Mouse (Mus musculus): ENCODE results near the gene Taar7f. TPM values are rescaled to one million over a fixed set of nuclear protein-coding genes. Genes with fewer than 3 reads are reported as not detected.
"Not testable (repeated sequence)": the region's sequence is repeated elsewhere in the genome, so short reads cannot be mapped to it uniquely, and the experiment has no call there.

Gene Taar7f
- polyA plus RNA-seq, 1 experiment from 2014 or later = not detected

DNA sequence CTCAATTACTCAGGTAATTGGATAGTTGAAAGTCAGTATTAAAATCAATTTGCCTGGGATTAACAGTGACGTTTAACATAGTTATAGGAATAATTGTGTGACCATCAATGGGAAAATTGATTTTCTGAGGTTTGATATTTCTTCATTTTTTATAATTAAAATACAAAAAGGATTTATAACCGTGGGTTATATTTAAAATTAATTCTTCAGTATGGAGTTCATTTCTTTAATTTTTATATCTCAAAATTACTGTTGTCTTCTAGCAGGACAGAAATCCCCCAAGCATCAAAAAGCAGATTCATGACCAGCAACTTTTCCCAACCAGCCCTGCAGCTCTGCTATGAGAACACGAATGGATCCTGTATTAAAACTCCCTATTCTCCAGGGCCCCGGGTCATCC is 26.9 kb downstream of the Taar7f start, which contains the start of gene Taar8a:
Taar8a (plus strand) TSS at position 301 of the 400 bp plus-strand sequence.
- H3K9me3 ChIP-seq (replicated peaks); H3K4me1 ChIP-seq; H3K27me3 ChIP-seq; H3K36me3 ChIP-seq; H3K4me2 ChIP-seq (replicated peaks); H3K9ac ChIP-seq; H3K27ac ChIP-seq (replicated peaks); H3K4me3 ChIP-seq (replicated peaks); ATAC-seq (ENCODE audit: insufficient number of reproducible peaks, low FRiP score, low TSS enrichment, low read depth): not testable (repeated sequence)
- WGBS = 65% methylated on average over 2 of the region's 4 CpGs

DNA sequence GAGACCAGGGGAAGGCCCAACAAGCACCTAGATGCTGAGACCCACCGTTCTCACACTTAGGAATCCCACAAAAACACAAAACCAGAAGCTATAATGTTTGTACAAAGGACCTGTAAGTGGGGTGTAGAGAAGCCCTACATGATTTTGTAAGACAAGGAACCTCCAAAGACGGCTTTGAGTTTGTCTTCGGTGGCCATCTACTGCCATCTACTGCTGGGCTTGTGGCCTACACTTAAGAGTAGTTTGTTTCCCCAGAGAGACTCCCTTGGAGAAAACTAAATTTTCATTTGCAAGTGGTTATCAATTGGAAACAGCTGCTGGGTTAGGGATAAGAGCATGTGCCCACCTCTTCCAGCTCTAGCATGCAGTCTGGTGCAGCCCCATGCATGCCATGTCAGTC is 30.9 kb downstream of the Taar7f start:
- no peak overlapping the region for H3K9ac ChIP-seq
- no peaks in the 10 kb centered on the region for H3K4me1 ChIP-seq
- 35% methylated on average over 3 of the region's 3 CpGs for WGBS
- no peak overlapping the region for H3K27ac ChIP-seq (replicated peaks)
- H3K4me3 ChIP-seq (replicated peaks) = no peak overlapping the region
- H3K36me3 ChIP-seq = no peaks in the 10 kb centered on the region
- H3K4me2 ChIP-seq (replicated peaks) = no peak overlapping the region
- no peak for ATAC-seq (ENCODE audit: insufficient number of reproducible peaks, low FRiP score, low TSS enrichment, low read depth)
- H3K9me3 ChIP-seq (replicated peaks) = no peaks in the 10 kb centered on the region
- no peaks in the 10 kb centered on the region for H3K27me3 ChIP-seq

GRCm38 (mm10) chr10:24085936-24086335 is 36.6 kb downstream of the Taar7f start:
- 77% methylated on average over 5 of the region's 5 CpGs for WGBS
- Histone ChIP-seq H3K4me3 (replicated peaks) (no peak overlapping the region), H3K27me3 (no peaks in the 10 kb centered on the region)

GRCm38 (mm10) chr10:24086555-24086954 is 37.2 kb downstream of the Taar7f start:
- H3K27me3 ChIP-seq = no peaks in the 10 kb centered on the region
- WGBS = 66% methylated on average over 5 of the region's 5 CpGs
- no peaks in the 10 kb centered on the region for H3K4me1 ChIP-seq
- no peak overlapping the region for H3K27ac ChIP-seq (replicated peaks)
- no peak overlapping the region for H3K4me3 ChIP-seq (replicated peaks)
- no peaks in the 10 kb centered on the region for H3K36me3 ChIP-seq
- no peak overlapping the region for H3K4me2 ChIP-seq (replicated peaks)
- H3K9me3 ChIP-seq (replicated peaks) = no peaks in the 10 kb centered on the region
- H3K9ac ChIP-seq = no peak overlapping the region
- no peak for ATAC-seq (ENCODE audit: insufficient number of reproducible peaks, low FRiP score, low TSS enrichment, low read depth)

More at GRCm38 (mm10) chr10:24085936-24086335, 36.6 kb downstream of the Taar7f start:
- Histone ChIP-seq H3K27ac (replicated peaks) (no peak overlapping the region), H3K36me3 (no peaks in the 10 kb centered on the region), H3K9ac (no peak overlapping the region), H3K9me3 (replicated peaks) (no peaks in the 10 kb centered on the region), H3K4me1 (no peaks in the 10 kb centered on the region), H3K4me2 (replicated peaks) (no peak overlapping the region)
- no peak for ATAC-seq (ENCODE audit: insufficient number of reproducible peaks, low FRiP score, low TSS enrichment, low read depth)

DNA sequence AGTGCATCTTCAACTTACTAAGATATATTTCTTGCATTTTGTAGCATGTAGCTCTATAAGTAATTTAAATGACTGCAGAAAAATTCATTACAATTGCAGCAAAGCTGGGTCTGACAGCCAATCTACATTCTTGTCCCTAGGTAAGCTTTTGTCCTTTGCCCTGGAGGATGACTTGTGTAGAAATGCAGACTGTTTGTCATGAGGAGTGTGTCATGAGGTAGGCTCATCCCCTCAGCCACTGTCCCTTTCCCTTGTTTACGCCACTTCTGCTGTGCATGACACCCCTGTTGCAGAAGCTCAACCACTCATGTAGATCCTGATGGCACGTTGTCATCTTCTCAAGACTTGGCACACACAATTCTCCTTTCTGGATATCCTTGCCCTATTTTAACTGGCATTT is 37.9 kb downstream of the Taar7f start:
- no peaks in the 10 kb centered on the region for H3K36me3 ChIP-seq
- H3K9me3 ChIP-seq (replicated peaks) = no peaks in the 10 kb centered on the region
- WGBS = 85% methylated on average over 2 of the region's 2 CpGs
- H3K4me3 ChIP-seq (replicated peaks) = no peak overlapping the region
- H3K4me1 ChIP-seq = no peaks in the 10 kb centered on the region
- no peaks in the 10 kb centered on the region for H3K27me3 ChIP-seq
- no peak overlapping the region for H3K9ac ChIP-seq
- ATAC-seq (ENCODE audit: insufficient number of reproducible peaks, low FRiP score, low TSS enrichment, low read depth) = no peak
- H3K27ac ChIP-seq (replicated peaks) = no peak overlapping the region
- no peak overlapping the region for H3K4me2 ChIP-seq (replicated peaks)

DNA sequence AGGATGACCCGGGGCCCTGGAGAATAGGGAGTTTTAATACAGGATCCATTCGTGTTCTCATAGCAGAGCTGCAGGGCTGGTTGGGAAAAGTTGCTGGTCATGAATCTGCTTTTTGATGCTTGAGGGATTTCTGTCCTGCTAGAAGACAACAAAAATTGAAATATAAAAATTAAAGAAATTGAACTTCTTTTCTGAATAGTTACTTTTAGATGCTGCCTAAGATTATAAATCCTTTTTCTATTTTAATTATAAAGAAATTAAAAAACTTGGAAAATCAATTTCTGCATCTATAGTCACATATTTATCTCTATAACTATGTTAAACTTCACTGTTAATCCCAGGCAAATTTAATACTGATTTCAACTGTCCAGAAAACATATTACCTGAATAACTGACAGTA is 42.9 kb downstream of the Taar7f start, which contains the start of gene Taar8b:
Taar8b (minus strand) TSS at position 101 of the 400 bp plus-strand sequence.
- H3K9me3 ChIP-seq (replicated peaks) = no peaks in the 10 kb centered on the region
- H3K27ac ChIP-seq (replicated peaks) = no peak within 1 kb of the TSS
- H3K4me2 ChIP-seq (replicated peaks) = no peak within 1 kb of the TSS
- WGBS = 56% methylated on average over 2 of the region's 2 CpGs
- H3K4me3 ChIP-seq (replicated peaks) = no peak within 1 kb of the TSS
- H3K4me1 ChIP-seq = no peaks in the 10 kb centered on the region
- ATAC-seq (ENCODE audit: insufficient number of reproducible peaks, low FRiP score, low TSS enrichment, low read depth) = no peak
- H3K9ac ChIP-seq = no peak within 1 kb of the TSS
- H3K27me3 ChIP-seq = no peaks in the 10 kb centered on the region
- H3K36me3 ChIP-seq = no peaks in the 10 kb centered on the region

GRCm38 (mm10) chr10:24097010-24097409 is 47.7 kb downstream of the Taar7f start:
- WGBS = 30% methylated on average over 2 of the region's 2 CpGs
- H3K4me3 ChIP-seq (replicated peaks) = not testable (repeated sequence)

More at GRCm38 (mm10) chr10:24097010-24097409, 47.7 kb downstream of the Taar7f start:
- H3K4me2 ChIP-seq (replicated peaks); H3K9me3 ChIP-seq (replicated peaks); H3K4me1 ChIP-seq; ATAC-seq (ENCODE audit: insufficient number of reproducible peaks, low FRiP score, low TSS enrichment, low read depth); H3K27me3 ChIP-seq; H3K27ac ChIP-seq (replicated peaks); H3K9ac ChIP-seq; H3K36me3 ChIP-seq: not testable (repeated sequence)

Other genes starting within 250 kb of the Taar7f start
- gene Vnn3, start 198.0 kb upstream of the Taar7f start, polyA plus RNA-seq (2015; fragmentation: Nextera tagmentation; extraction: Ambion mirVana) = 0.12 and 0.14 TPM in 2 replicates
- 0.43 and 0.56 TPM in 2 replicates for gene Vnn1, start 154.8 kb upstream of the Taar7f start, polyA plus RNA-seq (2015; fragmentation: Nextera tagmentation; extraction: Ambion mirVana)
- not detected in 2 replicates for gene Taar1, start 129.2 kb upstream of the Taar7f start, polyA plus RNA-seq (2015; fragmentation: Nextera tagmentation; extraction: Ambion mirVana)
- 0.50 and 0.75 TPM in 2 replicates for gene Taar2, start 110.9 kb upstream of the Taar7f start, polyA plus RNA-seq (2015; fragmentation: Nextera tagmentation; extraction: Ambion mirVana)
- not detected in 2 replicates for gene Taar3, start 100.0 kb upstream of the Taar7f start, polyA plus RNA-seq (2015; fragmentation: Nextera tagmentation; extraction: Ambion mirVana)
- gene Taar4, start 89.0 kb upstream of the Taar7f start, polyA plus RNA-seq (2015; fragmentation: Nextera tagmentation; extraction: Ambion mirVana) = not detected in 2 replicates
- not detected in 2 replicates for gene Taar5, start 78.8 kb upstream of the Taar7f start, polyA plus RNA-seq (2015; fragmentation: Nextera tagmentation; extraction: Ambion mirVana)
- gene Taar6, start 63.9 kb upstream of the Taar7f start, polyA plus RNA-seq (2015; fragmentation: Nextera tagmentation; extraction: Ambion mirVana) = not detected in 2 replicates
- gene Taar7a, start 56.0 kb upstream of the Taar7f start, polyA plus RNA-seq (2015; fragmentation: Nextera tagmentation; extraction: Ambion mirVana) = not detected in 2 replicates
- gene Taar7b, start 49.6 kb upstream of the Taar7f start, polyA plus RNA-seq (2015; fragmentation: Nextera tagmentation; extraction: Ambion mirVana) = 0.15 TPM in 1 of 2 replicates, not detected in the other
- gene Taar7d, start 22.3 kb upstream of the Taar7f start, polyA plus RNA-seq (2015; fragmentation: Nextera tagmentation; extraction: Ambion mirVana) = 0.27 and 0.37 TPM in 2 replicates
- gene Taar7e, start 11.9 kb upstream of the Taar7f start, polyA plus RNA-seq (2015; fragmentation: Nextera tagmentation; extraction: Ambion mirVana) = not detected in 2 replicates
- not detected in 2 replicates for gene Taar8a, start 27.0 kb downstream of the Taar7f start, polyA plus RNA-seq (2015; fragmentation: Nextera tagmentation; extraction: Ambion mirVana)
- not detected in 2 replicates for gene Taar8b, start 42.8 kb downstream of the Taar7f start, polyA plus RNA-seq (2015; fragmentation: Nextera tagmentation; extraction: Ambion mirVana)
- not detected in 2 replicates for gene Taar8c, start 52.4 kb downstream of the Taar7f start, polyA plus RNA-seq (2015; fragmentation: Nextera tagmentation; extraction: Ambion mirVana)
- not detected in 2 replicates for gene Taar9, start 60.0 kb downstream of the Taar7f start, polyA plus RNA-seq (2015; fragmentation: Nextera tagmentation; extraction: Ambion mirVana)
- 70.1 and 73.2 TPM in 2 replicates for gene Stx7, start 99.8 kb downstream of the Taar7f start, polyA plus RNA-seq (2015; fragmentation: Nextera tagmentation; extraction: Ambion mirVana)
- 29.5 and 29.8 TPM in 2 replicates for gene Moxd1, start 174.0 kb downstream of the Taar7f start, polyA plus RNA-seq (2015; fragmentation: Nextera tagmentation; extraction: Ambion mirVana)